Mouse (Mus musculus) embryo, embryonic 11.5 days (tissue): Measurements from ENCODE around the gene Opcml.
A peak's percentile ranks its signal among the peaks of the same experiment; 100 is the strongest.

Source experiments
- DNase-seq: peaks from one replicate; pipeline ENCODE4 v3.0.0-alpha.2; 2012; ENCODE audit warnings: low read depth, low spot score

Opcml gene

GRCm38 (mm10) chr9:28618186-28618892 is 827.8 kb downstream of the Opcml start:
- no peak for DNase-seq

GRCm38 (mm10) chr9:28621939-28622338 is 831.4 kb downstream of the Opcml start:
- DNase-seq = no peak

- DNase-seq = peak; percentile 9
These were observed 834.3 kb downstream of the Opcml start for GRCm38 (mm10) chr9:28624870-28625269.

GRCm38 (mm10) chr9:28642766-28643165 is 852.2 kb downstream of the Opcml start:
- DNase-seq = no peak

- no peak for DNase-seq
These were observed 853.5 kb downstream of the Opcml start for GRCm38 (mm10) chr9:28644063-28644462.

GRCm38 (mm10) chr9:28650089-28650488 is 859.5 kb downstream of the Opcml start:
- no peak for DNase-seq

GRCm38 (mm10) chr9:28659996-28660395 is 869.4 kb downstream of the Opcml start:
- no peak for DNase-seq

GRCm38 (mm10) chr9:28662882-28663281 is 872.3 kb downstream of the Opcml start:
- no peak for DNase-seq

- DNase-seq = no peak
These were observed 889.7 kb downstream of the Opcml start for GRCm38 (mm10) chr9:28680309-28680708.

GRCm38 (mm10) chr9:28681252-28682037 is 890.9 kb downstream of the Opcml start:
- no peak for DNase-seq

- DNase-seq = no peak
These were observed 893.4 kb downstream of the Opcml start for GRCm38 (mm10) chr9:28683951-28684470.

- no peak for DNase-seq
These were observed 896.5 kb downstream of the Opcml start for GRCm38 (mm10) chr9:28686942-28687611.

GRCm38 (mm10) chr9:28690134-28690533 is 899.6 kb downstream of the Opcml start:
- DNase-seq = no peak

- no peak for DNase-seq
These were observed 915.2 kb downstream of the Opcml start for GRCm38 (mm10) chr9:28705796-28706195.

- DNase-seq = no peak
These were observed 924.0 kb downstream of the Opcml start for GRCm38 (mm10) chr9:28714544-28714943.

- no peak for DNase-seq
These were observed 929.6 kb downstream of the Opcml start for GRCm38 (mm10) chr9:28720186-28720585.

- no peak for DNase-seq
These were observed 941.4 kb downstream of the Opcml start for GRCm38 (mm10) chr9:28731811-28732602.

GRCm38 (mm10) chr9:28737955-28738354 is 947.4 kb downstream of the Opcml start:
- DNase-seq = no peak

- DNase-seq = no peak
These were observed 947.9 kb downstream of the Opcml start for GRCm38 (mm10) chr9:28738451-28738860.

- no peak for DNase-seq
These were observed 954.2 kb downstream of the Opcml start for GRCm38 (mm10) chr9:28744771-28745170.

GRCm38 (mm10) chr9:28748902-28749301 is 958.3 kb downstream of the Opcml start:
- DNase-seq = peak; percentile 13
